Mouse (Mus musculus) lung, embryonic 14.5 days (tissue): Measurements from ENCODE around the gene Capg. TPM values are rescaled to one million over a fixed set of nuclear protein-coding genes. Genes with fewer than 3 reads are reported as not detected.

Experiments
- ATAC-seq: fragments of 200-750 bp; cut with Nextera tagmentation; 2 replicates; pipeline ENCODE4 v1.8.0; 2017; ENCODE audit warnings: mild to moderate bottlenecking, moderate TSS enrichment, moderate library complexity; ENCODE audit not compliant: insufficient read depth
- DNase-seq: peaks from one replicate; pipeline ENCODE4 v3.0.0-alpha.2; 2015
- H3K27ac ChIP-seq: fragments of 300-500 bp; sonication (generic); 2 replicates; pipeline ENCODE4 v1.5.1; 2014; ENCODE audit warnings: low read depth, mild to moderate bottlenecking, moderate library complexity
- H3K27me3 ChIP-seq: fragments of 300-500 bp; sonication (generic); 2 replicates; pipeline ENCODE4 v1.6.1; 2014; ENCODE audit warnings: low read length, control low read depth; ENCODE audit not compliant: insufficient read depth
- H3K36me3 ChIP-seq: fragments of 300-500 bp; sonication (generic); 2 replicates; pipeline ENCODE4 v1.6.1; 2014; ENCODE audit warnings: control low read depth; ENCODE audit not compliant: insufficient read depth
- H3K4me1 ChIP-seq: fragments of 300-500 bp; sonication (generic); 2 replicates; pipeline ENCODE4 v1.6.1; 2014; ENCODE audit warnings: antibody characterized with exemption, control low read depth; ENCODE audit not compliant: insufficient read depth
- H3K4me2 ChIP-seq: fragments of 300-500 bp; sonication (generic); 2 replicates; pipeline ENCODE4 v1.6.1; 2014; ENCODE audit warnings: mild to moderate bottlenecking
- H3K4me3 ChIP-seq: fragments of 300-500 bp; sonication (generic); 2 replicates; pipeline ENCODE4 v1.5.1; 2014; ENCODE audit warnings: low read depth, low read length
- H3K9ac ChIP-seq: fragments of 300-500 bp; sonication (generic); 2 replicates; pipeline ENCODE4 v1.6.1; 2014
- H3K9me3 ChIP-seq: fragments of 300-500 bp; sonication (generic); 2 replicates; pipeline ENCODE4 v1.6.1; 2016; ENCODE audit warnings: low read depth, low read length, control low read depth
- CTCF ChIP-seq: IDR thresholded peaks from 2 replicates; pipeline ENCODE4 v1.5.1; 2016; ENCODE audit warnings: antibody characterized with exemption, low read depth
- WGBS: fragments of 180-500 bp; shearing (Covaris S2); extraction: QIAGEN DNeasy Blood & Tissue Kit; methylation state at CpG from one replicate; pipeline ENCODE4 v1.1.7; 2014; 5-methylcytosine and 5-hydroxymethylcytosine counted together
- polyA plus RNA-seq: library from polyadenylated mRNA; unstranded; fragments of >200 nt; fragmentation: Nextera tagmentation; extraction: Ambion mirVana; gene quantifications from 2 replicates; pipeline ENCODE4 v1.2.1, GENCODE M21; 2014

Capg gene
- polyA plus RNA-seq, 1 experiment from 2014 or later: 40.5 TPM

- 36% methylated on average over 9 of the region's 9 CpGs for WGBS
- Histone ChIP-seq H3K4me1 (no peaks in the 10 kb centered on the region; the same call in 1 of the 2 replicates), H3K27ac (no peak overlapping the region), H3K27me3 (no peaks in the 10 kb centered on the region), H3K4me2 (no peak overlapping the region), H3K4me3 (no peak overlapping the region), H3K36me3 (no peaks in the 10 kb centered on the region), H3K9ac (no peak overlapping the region), H3K9me3 (no peaks in the 10 kb centered on the region)
- ATAC-seq (peak; percentile 68), DNase-seq (peak; percentile 93)
- peak; percentile 100 for TF ChIP-seq CTCF
These were observed 10.0 kb upstream of the Capg start for GRCm38 (mm10) chr6:72534035-72534809.

- no peak overlapping the region for H3K27ac ChIP-seq
These were observed 9.0 kb upstream of the Capg start for GRCm38 (mm10) chr6:72535165-72535564.

GRCm38 (mm10) chr6:72537998-72538500 lies 6.1 kb upstream of the Capg start:
- H3K4me3 ChIP-seq: peak overlapping the region; percentile 46
- 36% methylated on average over 10 of the region's 10 CpGs for WGBS
- H3K36me3 ChIP-seq: no peaks in the 10 kb centered on the region
- TF ChIP-seq CTCF: no peak
- DNase-seq (no peak), ATAC-seq (no peak)
- H3K27me3 ChIP-seq: no peaks in the 10 kb centered on the region
- no peaks in the 10 kb centered on the region for H3K9me3 ChIP-seq
- H3K4me1 ChIP-seq: no peaks in the 10 kb centered on the region; the same call in 1 of the 2 replicates
- H3K4me2 ChIP-seq: peak overlapping the region; percentile 76
- peak overlapping the region; percentile 61 for H3K9ac ChIP-seq
- H3K27ac ChIP-seq: no peak overlapping the region

More at GRCm38 (mm10) chr6:72535165-72535564, 9.0 kb upstream of the Capg start:
- H3K4me2 ChIP-seq: peak overlapping the region; percentile 46
- no peaks in the 10 kb centered on the region; the same call in 1 of the 2 replicates for H3K4me1 ChIP-seq
- 1% methylated on average over 9 of the region's 9 CpGs for WGBS
- no peak for ATAC-seq
- H3K4me3 ChIP-seq: no peak overlapping the region
- H3K9ac ChIP-seq: no peak overlapping the region
- H3K9me3 ChIP-seq: no peaks in the 10 kb centered on the region
- no peaks in the 10 kb centered on the region for H3K36me3 ChIP-seq
- peak; percentile 93 for DNase-seq
- TF ChIP-seq CTCF: peak; percentile 90
- no peaks in the 10 kb centered on the region for H3K27me3 ChIP-seq

GRCm38 (mm10) chr6:72538562-72539031 lies 5.6 kb upstream of the Capg start:
- 3% methylated on average over 16 of the region's 16 CpGs for WGBS
- no peak overlapping the region for H3K27ac ChIP-seq
- H3K27me3 ChIP-seq: no peaks in the 10 kb centered on the region

GRCm38 (mm10) chr6:72543265-72543850 lies 833 bp upstream of the Capg start:
- peak overlapping the region; percentile 80; the same call in 1 of the 2 replicates for H3K27ac ChIP-seq
- no peaks in the 10 kb centered on the region for H3K27me3 ChIP-seq
- TF ChIP-seq CTCF: no peak
- ATAC-seq: no peak
- WGBS: 73% methylated on average over 12 of the region's 12 CpGs
- H3K36me3 ChIP-seq: no peaks in the 10 kb centered on the region
- no peak overlapping the region for H3K4me3 ChIP-seq
- no peaks in the 10 kb centered on the region for H3K9me3 ChIP-seq
- no peak overlapping the region for H3K9ac ChIP-seq
- no peaks in the 10 kb centered on the region; the same call in none of the 2 replicates for H3K4me1 ChIP-seq
- H3K4me2 ChIP-seq: no peak overlapping the region
- peak; percentile 26 for DNase-seq

More at GRCm38 (mm10) chr6:72538562-72539031, 5.6 kb upstream of the Capg start:
- Histone ChIP-seq H3K9me3 (no peaks in the 10 kb centered on the region), H3K9ac (peak overlapping the region; percentile 61), H3K4me2 (peak overlapping the region; percentile 76), H3K4me3 (peak overlapping the region; percentile 46), H3K36me3 (no peaks in the 10 kb centered on the region), H3K4me1 (no peaks in the 10 kb centered on the region; the same call in 1 of the 2 replicates)
- ATAC-seq: peak; percentile 95
- peak; percentile 40 for TF ChIP-seq CTCF
- peak; percentile 86 for DNase-seq

- ATAC-seq (no peak), DNase-seq (no peak)
- Histone ChIP-seq H3K9ac (no peak overlapping the region), H3K4me1 (no peaks in the 10 kb centered on the region; the same call in none of the 2 replicates), H3K27me3 (no peaks in the 10 kb centered on the region), H3K36me3 (no peaks in the 10 kb centered on the region), H3K4me3 (no peak overlapping the region), H3K27ac (no peak overlapping the region), H3K4me2 (no peak overlapping the region), H3K9me3 (no peaks in the 10 kb centered on the region)
- TF ChIP-seq CTCF: no peak
- WGBS: 63% methylated on average over 7 of the region's 7 CpGs
These were observed 1.2 kb downstream of the Capg start for GRCm38 (mm10) chr6:72545377-72545776.

- H3K4me2 ChIP-seq: no peak overlapping the region
- ATAC-seq (no peak), DNase-seq (no peak)
- H3K9ac ChIP-seq: no peak overlapping the region
- no peak; the same call in 1 of the 2 replicates for TF ChIP-seq CTCF
- no peaks in the 10 kb centered on the region for H3K9me3 ChIP-seq
- H3K4me3 ChIP-seq: no peak overlapping the region
- no peaks in the 10 kb centered on the region for H3K36me3 ChIP-seq
- WGBS: 89% methylated on average over 2 of the region's 2 CpGs
- no peak overlapping the region for H3K27ac ChIP-seq
- no peaks in the 10 kb centered on the region; the same call in none of the 2 replicates for H3K4me1 ChIP-seq
- H3K27me3 ChIP-seq: no peaks in the 10 kb centered on the region
These were observed 2.9 kb downstream of the Capg start for GRCm38 (mm10) chr6:72547121-72547520.
